Mouse (Mus musculus) stomach, postnatal 0 days (tissue): ENCODE measurements around the gene Clcn2. TPM values are rescaled to one million over a fixed set of nuclear protein-coding genes. Genes with fewer than 3 reads are reported as not detected.
A peak's percentile ranks its signal among the peaks of the same experiment; 100 is the strongest.

ENCODE experiments used
- ATAC-seq: fragments of 200-750 bp; cut with Nextera tagmentation; 2 replicates; pipeline ENCODE4 v1.8.0; 2017; ENCODE audit not compliant: low FRiP score, low TSS enrichment
- DNase-seq: peaks from one replicate; pipeline ENCODE4 v3.0.0-alpha.2; 2016; ENCODE audit warnings: low spot score
- H3K27ac ChIP-seq: fragments of 300-500 bp; sonication (generic); replicated peaks from 2 replicates; pipeline ENCODE4 v1.5.1; 2014; ENCODE audit warnings: mild to moderate bottlenecking, control low read depth
- H3K27me3 ChIP-seq: fragments of 300-500 bp; sonication (generic); 2 replicates; pipeline ENCODE4 v1.6.1; 2014; ENCODE audit warnings: low read length; ENCODE audit not compliant: control insufficient read depth, insufficient read depth
- H3K36me3 ChIP-seq: fragments of 300-500 bp; sonication (generic); 2 replicates; pipeline ENCODE4 v1.6.1; 2014; ENCODE audit warnings: low read length, mixed read lengths; ENCODE audit not compliant: control insufficient read depth, insufficient read depth
- H3K4me1 ChIP-seq: fragments of 300-500 bp; sonication (generic); replicated peaks from 2 replicates; pipeline ENCODE4 v1.6.1; 2014; ENCODE audit warnings: antibody characterized with exemption; ENCODE audit not compliant: control insufficient read depth, insufficient read depth
- H3K4me2 ChIP-seq: fragments of 300-500 bp; sonication (generic); replicated peaks from 2 replicates; pipeline ENCODE4 v1.6.1; 2014; ENCODE audit warnings: low read depth, mild to moderate bottlenecking, control low read depth, moderate library complexity
- H3K4me3 ChIP-seq: fragments of 300-500 bp; sonication (generic); 2 replicates; pipeline ENCODE4 v1.5.1; 2014; ENCODE audit warnings: low read depth, low read length, control low read depth
- H3K9ac ChIP-seq: fragments of 300-500 bp; sonication (generic); 2 replicates; pipeline ENCODE4 v1.6.1; 2014; ENCODE audit warnings: mild to moderate bottlenecking, low read length, control low read depth, mixed read lengths
- H3K9me3 ChIP-seq: fragments of 300-500 bp; sonication (generic); 2 replicates; pipeline ENCODE4 v1.6.1; 2016; ENCODE audit warnings: low read length; ENCODE audit not compliant: control insufficient read depth
- CTCF ChIP-seq: IDR thresholded peaks from 2 replicates; pipeline ENCODE4 v1.5.1; 2016; ENCODE audit warnings: antibody characterized with exemption, low read depth, mild to moderate bottlenecking, moderate library complexity
- EP300 ChIP-seq: optimal IDR thresholded peaks from 2 replicates; pipeline ENCODE3; 2016; ENCODE audit warnings: antibody characterized with exemption
- WGBS: fragments of 180-500 bp; shearing (Covaris S2); extraction: QIAGEN DNeasy Blood & Tissue Kit; methylation state at CpG from one replicate; pipeline ENCODE4 v1.1.7; 2014; 5-methylcytosine and 5-hydroxymethylcytosine counted together
- polyA plus RNA-seq: library from polyadenylated mRNA; unstranded; fragments of >200 nt; fragmentation: Nextera tagmentation; extraction: Ambion mirVana; gene quantifications from 2 replicates; pipeline ENCODE4 v1.2.1, GENCODE M21; 2015

Gene Clcn2
- polyA plus RNA-seq, 1 experiment from 2014 or later: 8.4 TPM

DNA sequence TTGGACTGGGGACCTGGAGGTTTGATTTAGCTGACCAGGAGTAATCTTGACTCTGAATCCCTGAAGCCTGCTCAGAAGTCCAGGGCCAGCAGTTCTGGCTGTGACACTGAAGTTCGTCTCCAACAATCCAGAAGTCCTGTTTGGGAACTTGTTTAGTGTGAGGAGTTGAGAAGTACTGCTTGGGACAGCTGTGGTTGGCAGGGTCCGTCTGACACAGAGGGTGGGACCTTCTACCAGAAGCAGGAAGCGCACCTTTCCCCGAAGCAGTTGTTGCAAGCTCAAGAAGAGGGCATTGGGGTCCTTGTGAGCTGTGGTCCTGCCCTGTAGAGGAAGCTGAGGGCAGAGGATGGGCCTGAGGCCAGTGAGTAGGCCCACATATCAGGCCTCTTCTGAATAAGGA lies 8.2 kb upstream of the Clcn2 start:
- Histone ChIP-seq H3K4me3 (no peak overlapping the region), H3K27me3 (no peaks in the 10 kb centered on the region), H3K9ac (peak overlapping the region; percentile 13; the same call in 1 of the 2 replicates), H3K4me1 (no peaks in the 10 kb centered on the region; the same call in 1 of the 2 replicates), H3K27ac (no peak overlapping the region), H3K36me3 (no peaks in the 10 kb centered on the region; the same call in 1 of the 2 replicates), H3K4me2 (no peak overlapping the region), H3K9me3 (no peaks in the 10 kb centered on the region)
- TF ChIP-seq EP300: no peak
- DNase-seq (no peak), ATAC-seq (no peak)
- WGBS: 83% methylated on average over 4 of the region's 4 CpGs

GRCm38 (mm10) chr16:20725321-20725720 lies 7.8 kb upstream of the Clcn2 start:
- no peak for DNase-seq
- Histone ChIP-seq H3K4me1 (no peaks in the 10 kb centered on the region; the same call in 1 of the 2 replicates), H3K4me3 (no peak overlapping the region), H3K27me3 (no peaks in the 10 kb centered on the region), H3K4me2 (no peak overlapping the region), H3K9me3 (no peaks in the 10 kb centered on the region), H3K36me3 (no peaks in the 10 kb centered on the region; the same call in 1 of the 2 replicates), H3K9ac (no peak overlapping the region), H3K27ac (no peak overlapping the region)
- no peak for ATAC-seq
- TF ChIP-seq EP300 (no peak), CTCF (no peak)
- WGBS: 83% methylated on average over 7 of the region's 7 CpGs

- H3K4me3 ChIP-seq: no peak overlapping the region
- DNase-seq (peak; percentile 79), ATAC-seq (peak; percentile 85)
- H3K36me3 ChIP-seq: no peaks in the 10 kb centered on the region; the same call in 1 of the 2 replicates
- no peaks in the 10 kb centered on the region for H3K27me3 ChIP-seq
- H3K9ac ChIP-seq: no peak overlapping the region
- no peaks in the 10 kb centered on the region; the same call in 1 of the 2 replicates for H3K4me1 ChIP-seq
- 28% methylated on average over 5 of the region's 5 CpGs for WGBS
- TF ChIP-seq EP300 (no peak), CTCF (peak; percentile 92)
- no peak overlapping the region for H3K4me2 ChIP-seq
- no peak overlapping the region for H3K27ac ChIP-seq
- H3K9me3 ChIP-seq: no peaks in the 10 kb centered on the region
Observed at GRCm38 (mm10) chr16:20724338-20724748, 6.8 kb upstream of the Clcn2 start.

DNA sequence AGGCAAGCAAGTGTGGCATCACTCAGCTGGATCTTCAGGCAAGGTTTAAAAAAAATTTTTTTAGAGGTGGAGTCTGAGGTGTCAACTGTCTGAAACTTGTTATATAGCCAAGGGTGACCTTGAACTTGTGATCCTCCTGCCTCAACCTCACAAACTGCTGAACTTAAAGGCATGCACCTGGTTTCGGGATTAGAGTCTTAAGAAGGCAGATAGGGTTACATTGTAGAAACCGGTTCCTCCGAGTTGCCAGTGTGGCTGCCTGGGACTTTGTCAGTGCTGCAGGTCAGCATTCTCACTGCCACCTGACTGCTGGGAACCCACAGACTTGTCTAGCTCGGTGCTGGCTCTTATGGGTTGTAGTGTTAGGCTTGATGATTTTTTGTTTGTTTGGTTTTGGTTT lies 5.7 kb upstream of the Clcn2 start:
- H3K9me3 ChIP-seq: no peaks in the 10 kb centered on the region
- H3K36me3 ChIP-seq: no peaks in the 10 kb centered on the region; the same call in 1 of the 2 replicates
- H3K27ac ChIP-seq: no peak overlapping the region
- TF ChIP-seq CTCF: no peak
- TF ChIP-seq EP300: no peak
- H3K27me3 ChIP-seq: no peaks in the 10 kb centered on the region
- WGBS: 33% methylated on average over 4 of the region's 4 CpGs
- ATAC-seq (no peak), DNase-seq (no peak)
- no peak overlapping the region for H3K9ac ChIP-seq
- no peaks in the 10 kb centered on the region; the same call in 1 of the 2 replicates for H3K4me1 ChIP-seq
- H3K4me2 ChIP-seq: no peak overlapping the region
- no peak overlapping the region for H3K4me3 ChIP-seq

- Histone ChIP-seq H3K36me3 (no peaks in the 10 kb centered on the region; the same call in 1 of the 2 replicates), H3K27me3 (no peaks in the 10 kb centered on the region), H3K27ac (no peak overlapping the region), H3K4me1 (no peaks in the 10 kb centered on the region; the same call in 1 of the 2 replicates), H3K9me3 (no peaks in the 10 kb centered on the region), H3K4me3 (no peak overlapping the region), H3K9ac (no peak overlapping the region), H3K4me2 (no peak overlapping the region)
- ATAC-seq (no peak), DNase-seq (no peak)
- TF ChIP-seq CTCF (no peak), EP300 (no peak)
- WGBS: 60% methylated on average over 4 of the region's 4 CpGs
Observed at GRCm38 (mm10) chr16:20722736-20723135, 5.2 kb upstream of the Clcn2 start.

- Histone ChIP-seq H3K4me1 (no peaks in the 10 kb centered on the region; the same call in 1 of the 2 replicates), H3K36me3 (no peaks in the 10 kb centered on the region; the same call in 1 of the 2 replicates), H3K4me2 (no peak overlapping the region), H3K27ac (no peak overlapping the region), H3K9me3 (no peaks in the 10 kb centered on the region), H3K4me3 (no peak overlapping the region), H3K27me3 (no peaks in the 10 kb centered on the region), H3K9ac (no peak overlapping the region)
- DNase-seq (no peak), ATAC-seq (no peak)
- 80% methylated on average over 10 of the region's 10 CpGs for WGBS
- no peak for TF ChIP-seq EP300
- TF ChIP-seq CTCF: no peak
Observed at GRCm38 (mm10) chr16:20721808-20722207, 4.3 kb upstream of the Clcn2 start.
